Mouse (Mus musculus): ENCODE data around the gene Chodl. TPM values are rescaled to one million over a fixed set of nuclear protein-coding genes. Genes with fewer than 3 reads are reported as not detected.

The Chodl gene
- 0.20 and 0.48 TPM in 2 replicates for polyA plus RNA-seq (2012; rRNA removed; ENCODE audit: low replicate concordance)

DNA sequence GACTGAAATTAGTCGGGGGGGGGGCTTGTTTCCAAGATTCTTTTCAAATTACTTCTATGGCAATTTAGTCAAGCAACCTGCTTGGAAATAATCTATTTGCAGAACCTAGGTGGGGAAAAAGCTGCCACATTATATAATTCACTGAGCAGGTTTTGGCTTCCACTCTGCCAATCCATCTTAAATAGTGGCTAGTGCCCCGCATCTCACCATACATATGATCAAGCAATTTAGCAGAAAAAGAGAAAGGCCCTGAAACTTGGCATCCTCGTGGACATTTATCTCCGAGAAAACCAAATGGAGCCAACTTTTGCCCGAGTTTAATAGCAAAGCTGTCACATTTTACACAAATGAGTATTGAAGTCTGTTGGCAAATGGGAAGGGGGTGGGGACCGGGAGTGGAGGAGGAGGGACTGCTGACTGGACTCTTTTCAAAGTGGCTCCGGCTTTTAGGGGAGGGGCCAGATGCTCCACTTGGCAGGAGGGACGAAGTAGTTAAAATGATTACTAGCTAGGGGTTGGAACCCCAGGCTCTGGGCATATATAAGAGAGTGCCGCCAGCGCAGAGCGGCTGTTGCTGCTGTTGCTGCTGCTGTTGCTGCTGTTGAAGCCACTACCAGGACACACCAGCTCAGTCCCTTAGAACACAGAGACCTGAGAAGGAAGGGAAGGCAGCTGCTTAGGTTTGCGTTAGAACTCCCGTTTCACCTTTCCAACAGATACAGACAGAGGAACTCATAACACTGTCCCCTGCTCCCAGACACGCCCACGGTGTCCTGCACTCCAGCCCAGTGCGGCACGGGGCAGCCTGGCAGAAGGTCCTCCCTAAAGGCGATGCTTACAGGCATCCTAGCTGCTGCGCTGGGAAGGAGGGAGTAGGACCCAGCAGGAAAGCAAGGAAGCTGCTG lies at the start of gene Chodl:
Chodl (plus strand) TSS at position 567 of the 905 bp plus-strand sequence.

Other genes with a start within 250 kb of the Chodl start
- 0.18 and 1.5 TPM in 2 replicates for gene Tmprss15, start 160.1 kb downstream of the Chodl start, polyA plus RNA-seq (2012; rRNA removed; ENCODE audit: low replicate concordance)